Mouse (Mus musculus): ENCODE measurements around the gene Cltb. TPM values are rescaled to one million over a fixed set of nuclear protein-coding genes. Genes with fewer than 3 reads are reported as not detected.
"Not testable (repeated sequence)": the region's sequence is repeated elsewhere in the genome, so short reads cannot be mapped to it uniquely, and the experiment has no call there.

Gene Cltb
- polyA plus RNA-seq, 1 experiment, result 32.3 TPM

DNA sequence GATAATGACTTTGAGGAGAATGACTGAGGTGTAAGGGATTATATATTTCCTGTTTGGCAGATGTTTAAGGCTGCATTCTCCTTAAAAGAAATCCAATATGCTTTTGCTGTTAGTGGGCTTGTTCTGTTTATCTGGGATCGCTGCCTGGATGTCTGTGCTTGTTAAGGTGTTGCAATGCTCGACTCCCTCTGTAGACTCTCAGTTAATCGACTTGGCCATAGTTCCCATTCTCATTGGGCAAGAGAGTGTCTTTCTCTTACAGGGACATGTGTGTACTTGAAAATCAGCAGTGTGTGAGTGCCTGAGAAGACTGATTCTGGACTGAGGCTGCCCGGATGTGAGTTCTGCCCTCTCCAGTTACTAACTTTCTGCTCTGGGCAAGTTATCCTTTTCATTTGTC lies 18.0 kb upstream of the Cltb start:
- Histone ChIP-seq H3K27me3 (ENCODE audit: control insufficient read depth, insufficient read depth, insufficient read length) (no peaks in the 10 kb centered on the region), H3K79me3 (ENCODE audit: low read depth) (peaks cover 83% of the 10 kb centered on the region), H3K4me3 (ENCODE audit: insufficient read depth, poor library complexity, severe bottlenecking) (no peak overlapping the region)

DNA sequence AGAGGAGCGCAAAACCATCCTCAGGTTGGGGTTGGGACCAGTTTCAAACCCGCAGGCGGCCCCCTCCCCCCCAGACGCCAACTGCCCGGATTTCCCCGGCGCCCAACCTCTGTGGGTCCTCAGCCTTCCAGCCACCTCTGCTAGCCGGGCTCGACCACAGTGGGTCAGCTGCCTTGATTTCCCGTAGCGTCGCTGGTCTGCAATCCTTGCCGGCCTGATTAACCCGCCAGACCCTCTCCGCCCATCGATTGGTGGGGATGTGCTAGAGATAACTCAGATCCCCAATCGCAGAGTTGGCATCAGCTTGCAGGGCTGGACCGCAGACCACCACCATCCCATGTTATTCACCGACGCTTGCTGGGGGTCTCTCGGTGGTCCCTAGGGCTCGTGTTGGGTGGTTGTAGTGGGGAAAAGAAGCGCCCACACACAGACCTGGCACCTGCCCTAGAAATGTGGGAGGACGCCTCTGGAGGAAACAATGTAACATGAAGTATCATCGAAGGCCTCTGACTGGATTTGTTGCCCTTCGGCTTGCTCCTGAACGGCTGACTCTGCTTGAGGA lies 10.9 kb upstream of the Cltb start:
- H3K79me3 ChIP-seq (ENCODE audit: low read depth), result peaks cover 51% of the 10 kb centered on the region
- H3K36me3 ChIP-seq (ENCODE audit: control insufficient read depth, insufficient read depth), result no peaks in the 10 kb centered on the region
- H3ac ChIP-seq (ENCODE audit: control insufficient read depth, insufficient read length, low read depth), result peak overlapping the region; percentile 94
- peak overlapping the region; percentile 98 for H3K4me3 ChIP-seq (ENCODE audit: insufficient read depth, poor library complexity, severe bottlenecking)
- H3K79me2 ChIP-seq (ENCODE audit: control insufficient read depth, insufficient read depth), result peaks cover 54% of the 10 kb centered on the region
- TF ChIP-seq CTCF (IDR thresholded peaks at IDR 0.05; ENCODE audit: control insufficient read depth, insufficient read depth, insufficient read length) (no peak), FOSL1 (IDR thresholded peaks at IDR 0.05; ENCODE audit: insufficient read depth, low read length, poor library complexity, severe bottlenecking) (no peak), MYOD1 (IDR thresholded peaks at IDR 0.05; ENCODE audit: control insufficient read depth, insufficient read length, low read depth) (no peak), MAX (IDR thresholded peaks at IDR 0.05) (no peak), CEBPB (IDR thresholded peaks at IDR 0.05; ENCODE audit: low read depth) (no peak), MYOG (IDR thresholded peaks at IDR 0.05; ENCODE audit: control insufficient read depth, extremely low read depth, insufficient read length) (no peak), USF1 (IDR thresholded peaks at IDR 0.05; ENCODE audit: low read depth) (no peak)
- H3K27me3 ChIP-seq (ENCODE audit: control insufficient read depth, insufficient read depth, insufficient read length), result no peaks in the 10 kb centered on the region

More for the DNA sequence above, 18.0 kb upstream of the Cltb start:
- TF ChIP-seq MAX (IDR thresholded peaks at IDR 0.05) (no peak), CTCF (IDR thresholded peaks at IDR 0.05; ENCODE audit: control insufficient read depth, insufficient read depth, insufficient read length) (no peak)
- Histone ChIP-seq H3K36me3 (ENCODE audit: control insufficient read depth, insufficient read depth) (peaks cover 15% of the 10 kb centered on the region), H3K79me2 (ENCODE audit: control insufficient read depth, insufficient read depth) (peaks cover 97% of the 10 kb centered on the region), H3ac (ENCODE audit: control insufficient read depth, insufficient read length, low read depth) (no peak overlapping the region)

DNA sequence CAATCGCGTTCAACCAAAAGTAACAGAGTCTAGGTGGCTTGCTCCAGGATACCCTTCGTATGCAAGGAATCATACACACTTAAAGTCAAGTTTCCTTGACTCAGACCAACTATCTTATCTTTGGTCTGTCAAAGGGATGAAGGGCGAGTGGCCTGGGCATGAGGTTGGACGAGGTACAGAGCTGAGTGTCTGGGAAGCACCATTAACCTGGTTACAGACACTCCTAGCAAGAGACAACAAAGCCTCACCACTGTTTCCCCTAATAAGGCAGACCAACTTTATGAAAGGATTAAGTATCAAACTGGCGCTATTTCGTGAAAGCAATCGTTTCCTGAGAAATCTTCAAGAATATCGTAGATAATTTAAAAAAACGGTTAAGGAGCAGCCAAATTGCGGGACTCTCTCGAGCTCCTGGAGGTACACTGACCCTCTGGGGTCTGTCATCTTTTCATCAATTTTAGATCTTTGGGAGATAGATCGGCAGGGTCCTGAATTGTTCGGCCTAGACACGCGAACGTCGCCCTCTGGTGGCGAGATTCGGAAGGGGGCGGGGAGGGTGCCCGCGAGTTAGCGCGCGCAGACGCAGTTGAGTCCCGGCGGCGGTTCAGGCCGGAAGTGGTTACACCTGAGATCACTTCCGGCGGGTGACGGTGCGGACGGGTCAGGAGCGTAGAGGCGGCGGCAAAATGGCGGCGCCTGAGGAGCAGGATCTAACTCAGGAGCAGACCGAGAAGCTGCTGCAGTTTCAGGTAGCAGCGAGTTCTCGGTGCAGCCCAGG lies 10.2 kb upstream of the Cltb start, which contains the start of gene Faf2:
TSS of gene Faf2 (plus strand) at position 630 of the 778 bp plus-strand sequence.
- H3ac ChIP-seq (ENCODE audit: control insufficient read depth, insufficient read length, low read depth), result peak within 1 kb of the TSS; percentile 94
- H3K79me2 ChIP-seq (ENCODE audit: control insufficient read depth, insufficient read depth), result peaks cover 47% of the 10 kb centered on the region
- TF ChIP-seq CTCF (IDR thresholded peaks at IDR 0.05; ENCODE audit: control insufficient read depth, insufficient read depth, insufficient read length), result peak; percentile 87
- no peak for TF ChIP-seq CEBPB (IDR thresholded peaks at IDR 0.05; ENCODE audit: low read depth)

DNA sequence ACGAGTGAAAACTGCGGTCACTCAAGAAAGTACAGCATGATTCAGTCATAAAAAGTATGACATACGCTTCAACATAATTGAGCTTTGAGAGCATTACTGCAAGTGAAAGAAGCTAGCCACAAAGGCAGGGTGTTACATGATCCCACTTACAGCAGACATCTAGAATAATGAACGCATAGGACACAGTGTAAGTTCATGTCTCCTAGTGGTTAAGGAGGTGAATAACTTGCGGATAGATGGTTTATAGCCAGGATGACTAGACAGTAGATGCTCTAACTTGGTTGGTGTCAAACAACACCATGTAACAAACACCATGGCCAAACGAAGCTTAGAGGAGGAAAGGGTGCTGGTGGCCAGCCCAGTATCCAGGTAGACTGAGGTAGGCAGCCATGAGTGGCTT lies 5.9 kb upstream of the Cltb start:
- Histone ChIP-seq H3ac (ENCODE audit: control insufficient read depth, insufficient read length, low read depth) (no peak overlapping the region), H3K79me2 (ENCODE audit: control insufficient read depth, insufficient read depth) (peaks cover 4% of the 10 kb centered on the region), H3K36me3 (ENCODE audit: control insufficient read depth, insufficient read depth) (no peaks in the 10 kb centered on the region), H3K4me3 (ENCODE audit: insufficient read depth, poor library complexity, severe bottlenecking) (no peak overlapping the region), H3K27me3 (ENCODE audit: control insufficient read depth, insufficient read depth, insufficient read length) (no peaks in the 10 kb centered on the region), H3K79me3 (ENCODE audit: low read depth) (peaks cover 2% of the 10 kb centered on the region)
- no peak for TF ChIP-seq MYOD1 (IDR thresholded peaks at IDR 0.05; ENCODE audit: control insufficient read depth, insufficient read length, low read depth)
- TF ChIP-seq FOSL1 (IDR thresholded peaks at IDR 0.05; ENCODE audit: insufficient read depth, low read length, poor library complexity, severe bottlenecking), result no peak
- TF ChIP-seq CTCF (IDR thresholded peaks at IDR 0.05; ENCODE audit: control insufficient read depth, insufficient read depth, insufficient read length), result no peak
- TF ChIP-seq USF1 (IDR thresholded peaks at IDR 0.05; ENCODE audit: low read depth), result no peak
- no peak for TF ChIP-seq CEBPB (IDR thresholded peaks at IDR 0.05; ENCODE audit: low read depth)
- TF ChIP-seq MAX (IDR thresholded peaks at IDR 0.05), result no peak
- no peak for TF ChIP-seq MYOG (IDR thresholded peaks at IDR 0.05; ENCODE audit: control insufficient read depth, extremely low read depth, insufficient read length)

More for the DNA sequence above, 10.2 kb upstream of the Cltb start, which contains the start of gene Faf2:
- H3K27me3 ChIP-seq (ENCODE audit: control insufficient read depth, insufficient read depth, insufficient read length), result no peaks in the 10 kb centered on the region
- peak within 1 kb of the TSS; percentile 98 for H3K4me3 ChIP-seq (ENCODE audit: insufficient read depth, poor library complexity, severe bottlenecking)
- peaks cover 44% of the 10 kb centered on the region for H3K79me3 ChIP-seq (ENCODE audit: low read depth)
- no peaks in the 10 kb centered on the region for H3K36me3 ChIP-seq (ENCODE audit: control insufficient read depth, insufficient read depth)

DNA sequence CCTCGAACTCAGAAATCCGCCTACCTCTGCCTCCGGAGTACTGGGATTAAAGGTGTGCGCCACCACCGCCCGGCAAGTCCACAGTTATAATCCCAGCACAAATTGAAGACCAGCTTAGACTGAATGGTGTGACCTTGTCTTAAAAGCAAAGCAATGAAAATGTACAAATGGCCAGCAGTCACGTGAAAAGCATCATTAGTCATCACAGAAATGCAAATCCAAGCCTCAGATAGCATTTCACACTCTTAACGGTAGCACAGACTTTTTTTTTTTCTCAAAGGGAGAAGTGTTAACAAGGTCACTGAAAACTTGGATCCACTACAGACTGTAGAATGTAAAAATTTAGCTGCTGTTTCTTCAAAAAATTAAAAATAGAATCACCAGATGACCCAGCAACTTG lies 5.2 kb upstream of the Cltb start:
- no peaks in the 10 kb centered on the region for H3K36me3 ChIP-seq (ENCODE audit: control insufficient read depth, insufficient read depth)
- H3K4me3 ChIP-seq (ENCODE audit: insufficient read depth, poor library complexity, severe bottlenecking), result no peak overlapping the region
- TF ChIP-seq MAX (IDR thresholded peaks at IDR 0.05), result no peak
- no peak for TF ChIP-seq MYOG (IDR thresholded peaks at IDR 0.05; ENCODE audit: control insufficient read depth, extremely low read depth, insufficient read length)
- TF ChIP-seq CEBPB (IDR thresholded peaks at IDR 0.05; ENCODE audit: low read depth), result no peak
- no peak for TF ChIP-seq FOSL1 (IDR thresholded peaks at IDR 0.05; ENCODE audit: insufficient read depth, low read length, poor library complexity, severe bottlenecking)
- TF ChIP-seq USF1 (IDR thresholded peaks at IDR 0.05; ENCODE audit: low read depth), result no peak
- TF ChIP-seq CTCF (IDR thresholded peaks at IDR 0.05; ENCODE audit: control insufficient read depth, insufficient read depth, insufficient read length), result no peak
- no peak for TF ChIP-seq MYOD1 (IDR thresholded peaks at IDR 0.05; ENCODE audit: control insufficient read depth, insufficient read length, low read depth)
- H3ac ChIP-seq (ENCODE audit: control insufficient read depth, insufficient read length, low read depth), result no peak overlapping the region
- no peaks in the 10 kb centered on the region for H3K79me2 ChIP-seq (ENCODE audit: control insufficient read depth, insufficient read depth)
- H3K79me3 ChIP-seq (ENCODE audit: low read depth), result no peaks in the 10 kb centered on the region
- no peaks in the 10 kb centered on the region for H3K27me3 ChIP-seq (ENCODE audit: control insufficient read depth, insufficient read depth, insufficient read length)

- not testable (repeated sequence) for H3K79me3 ChIP-seq (ENCODE audit: low read depth); H3K27me3 ChIP-seq (ENCODE audit: control insufficient read depth, insufficient read depth, insufficient read length); H3K4me3 ChIP-seq (ENCODE audit: insufficient read depth, poor library complexity, severe bottlenecking); H3K36me3 ChIP-seq (ENCODE audit: control insufficient read depth, insufficient read depth); H3K79me2 ChIP-seq (ENCODE audit: control insufficient read depth, insufficient read depth); H3ac ChIP-seq (ENCODE audit: control insufficient read depth, insufficient read length, low read depth)
Observed at GRCm38 (mm10) chr13:54613141-54613540, 2.0 kb upstream of the Cltb start.
